Mouse (Mus musculus) limb, embryonic 14.5 days (tissue): ENCODE data around the gene Igsf21. TPM values are rescaled to one million over a fixed set of nuclear protein-coding genes. Genes with fewer than 3 reads are reported as not detected.

Experiments
- ATAC-seq: fragments of 200-750 bp; cut with Nextera tagmentation; 2 replicates; pipeline ENCODE4 v1.8.0; 2017; ENCODE audit warnings: low read depth, moderate number of reproducible peaks, moderate TSS enrichment; ENCODE audit not compliant: low FRiP score
- DNase-seq: peaks from one replicate; pipeline ENCODE4 v3.0.0-alpha.2; 2015; ENCODE audit warnings: low spot score
- H3K27ac ChIP-seq: fragments of 300-500 bp; sonication (generic); replicated peaks from 2 replicates; pipeline ENCODE4 v1.5.1; 2014; ENCODE audit warnings: low read depth, mild to moderate bottlenecking, low read length, moderate library complexity, mixed read lengths
- H3K27me3 ChIP-seq: fragments of 300-500 bp; sonication (generic); 2 replicates; pipeline ENCODE4 v1.6.1; 2014; ENCODE audit warnings: low read length, mixed read lengths; ENCODE audit not compliant: control insufficient read depth, insufficient read depth
- H3K36me3 ChIP-seq: fragments of 300-500 bp; sonication (generic); 2 replicates; pipeline ENCODE4 v1.6.1; 2014; ENCODE audit warnings: mild to moderate bottlenecking, low read length, moderate library complexity, mixed read lengths; ENCODE audit not compliant: control insufficient read depth, insufficient read depth
- H3K4me1 ChIP-seq: fragments of 300-500 bp; sonication (generic); 2 replicates; pipeline ENCODE4 v1.6.1; 2014; ENCODE audit warnings: antibody characterized with exemption, low read length, mixed read lengths; ENCODE audit not compliant: control insufficient read depth, insufficient read depth
- H3K4me2 ChIP-seq: fragments of 300-500 bp; sonication (generic); replicated peaks from 2 replicates; pipeline ENCODE4 v1.6.1; 2014; ENCODE audit warnings: low read depth, mild to moderate bottlenecking, low read length, moderate library complexity; ENCODE audit not compliant: severe bottlenecking
- H3K4me3 ChIP-seq: fragments of 300-500 bp; sonication (generic); replicated peaks from 2 replicates; pipeline ENCODE4 v1.5.1; 2014; ENCODE audit warnings: low read length
- H3K9ac ChIP-seq: fragments of 300-500 bp; sonication (generic); 2 replicates; pipeline ENCODE4 v1.6.1; 2014; ENCODE audit warnings: mild to moderate bottlenecking, low read depth, low read length, moderate library complexity; ENCODE audit not compliant: severe bottlenecking
- H3K9me3 ChIP-seq: fragments of 300-500 bp; sonication (generic); 2 replicates; pipeline ENCODE4 v1.6.1; 2016; ENCODE audit warnings: low read length; ENCODE audit not compliant: control insufficient read depth
- POLR2A ChIP-seq: fragments of 200-500 bp; IDR thresholded peaks from 2 replicates; pipeline ENCODE4 v1.8.0; 2012; ENCODE audit warnings: inconsistent platforms, mild to moderate bottlenecking, moderate library complexity, borderline replicate concordance; ENCODE audit not compliant: insufficient read depth, insufficient read length; ENCODE audit errors: extremely low read depth
- WGBS: fragments of 180-500 bp; shearing (Covaris S2); extraction: QIAGEN DNeasy Blood & Tissue Kit; methylation state at CpG from one replicate; pipeline ENCODE4 v1.1.7; 2014; 5-methylcytosine and 5-hydroxymethylcytosine counted together
- polyA plus RNA-seq, 2 experiments: library from polyadenylated mRNA; depleted of rRNA in 1 of 2; stranded (reverse) in 1 of 2; unstranded in 1 of 2; fragments of >200 nt; fragmentation: Nextera tagmentation in 1 of 2; extraction: Ambion mirVana in 1 of 2; gene quantifications; 2 replicates each; pipeline versions ENCODE4 v1.2.1 to v1.2.3; 2012 to 2014

Gene Igsf21
- polyA plus RNA-seq, 2 experiments: 0.45 to 0.55 TPM

GRCm38 (mm10) chr4:140177055-140177454 lies 69.5 kb downstream of the Igsf21 start:
- H3K4me2 ChIP-seq: no peak overlapping the region
- no peaks in the 10 kb centered on the region for H3K36me3 ChIP-seq
- ATAC-seq (no peak), DNase-seq (no peak)
- no peak overlapping the region for H3K9ac ChIP-seq
- H3K4me3 ChIP-seq: no peak overlapping the region
- no peak overlapping the region for H3K27ac ChIP-seq
- WGBS: 83% methylated on average over 6 of the region's 6 CpGs
- TF ChIP-seq POLR2A: no peak
- no peaks in the 10 kb centered on the region for H3K9me3 ChIP-seq
- H3K4me1 ChIP-seq: no peaks in the 10 kb centered on the region
- H3K27me3 ChIP-seq: no peaks in the 10 kb centered on the region

GRCm38 (mm10) chr4:140173746-140174399 lies 72.7 kb downstream of the Igsf21 start:
- H3K4me1 ChIP-seq: no peaks in the 10 kb centered on the region
- no peak overlapping the region for H3K4me2 ChIP-seq
- ATAC-seq (no peak), DNase-seq (no peak)
- H3K27ac ChIP-seq: no peak overlapping the region
- H3K27me3 ChIP-seq: no peaks in the 10 kb centered on the region
- no peaks in the 10 kb centered on the region for H3K36me3 ChIP-seq
- no peak overlapping the region for H3K9ac ChIP-seq
- 27% methylated on average over 13 of the region's 13 CpGs for WGBS
- H3K9me3 ChIP-seq: no peaks in the 10 kb centered on the region
- H3K4me3 ChIP-seq: no peak overlapping the region
- no peak for TF ChIP-seq POLR2A

GRCm38 (mm10) chr4:140173084-140173483 lies 73.5 kb downstream of the Igsf21 start:
- Histone ChIP-seq H3K4me3 (no peak overlapping the region), H3K9me3 (no peaks in the 10 kb centered on the region), H3K27me3 (no peaks in the 10 kb centered on the region), H3K36me3 (no peaks in the 10 kb centered on the region), H3K4me2 (no peak overlapping the region), H3K9ac (no peak overlapping the region), H3K27ac (no peak overlapping the region), H3K4me1 (no peaks in the 10 kb centered on the region)
- 72% methylated on average over 12 of the region's 12 CpGs for WGBS
- no peak for TF ChIP-seq POLR2A
- ATAC-seq: no peak
- DNase-seq: no peak

- H3K4me3 ChIP-seq: no peak overlapping the region
- DNase-seq: no peak
- H3K9me3 ChIP-seq: no peaks in the 10 kb centered on the region
- no peaks in the 10 kb centered on the region for H3K36me3 ChIP-seq
- H3K4me2 ChIP-seq: no peak overlapping the region
- no peaks in the 10 kb centered on the region for H3K4me1 ChIP-seq
- ATAC-seq: no peak
- no peak overlapping the region for H3K9ac ChIP-seq
- no peak overlapping the region for H3K27ac ChIP-seq
- 51% methylated on average over 1 of the region's 1 CpGs for WGBS
- H3K27me3 ChIP-seq: no peaks in the 10 kb centered on the region
- no peak for TF ChIP-seq POLR2A
These were observed 74.7 kb downstream of the Igsf21 start for GRCm38 (mm10) chr4:140171917-140172316.

GRCm38 (mm10) chr4:140171189-140171588 lies 75.4 kb downstream of the Igsf21 start:
- TF ChIP-seq POLR2A: no peak
- DNase-seq (no peak), ATAC-seq (no peak)
- Histone ChIP-seq H3K27me3 (no peaks in the 10 kb centered on the region), H3K4me2 (no peak overlapping the region), H3K4me3 (no peak overlapping the region), H3K9me3 (no peaks in the 10 kb centered on the region), H3K4me1 (no peaks in the 10 kb centered on the region), H3K9ac (no peak overlapping the region), H3K27ac (no peak overlapping the region), H3K36me3 (no peaks in the 10 kb centered on the region)
